Comparison of ENCODE assay signal across 25 mouse cellular contexts in the genomic region with DNA sequence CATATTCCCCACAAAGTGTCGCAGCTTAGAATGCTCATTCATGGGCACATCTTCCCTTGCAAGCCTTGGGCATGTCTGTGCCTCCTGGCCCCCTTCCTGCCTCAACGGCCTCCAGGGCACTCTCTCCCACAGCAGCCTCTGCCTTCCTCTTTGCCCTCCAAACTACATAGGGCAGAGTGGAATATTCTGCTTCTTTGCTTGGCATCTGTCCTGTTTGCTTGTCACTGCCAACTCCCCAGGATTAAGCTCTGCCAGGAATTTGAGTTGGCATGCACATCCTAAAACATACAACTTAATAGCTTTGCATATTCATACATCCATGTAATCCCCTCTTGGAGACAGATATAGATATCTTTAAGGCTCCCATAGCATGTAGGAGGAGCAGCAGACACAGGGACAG. TPM values are rescaled to one million over a fixed set of nuclear protein-coding genes. Genes with fewer than 3 reads are reported as not detected.
A peak's percentile ranks its signal among the peaks of the same experiment; 100 is the strongest.
DNase-seq lines count a peak whose midpoint lies in the region; ATAC-seq and TF ChIP-seq lines count a peak whose summit lies in the region.
"Had no signal": no experiment of that assay in that cellular context is flagged by ENCODE, and none has a peak within 500 bp of the region (broad histone marks: within the 10 kb centered on the region; RNA-seq: fewer than 3 reads in every experiment).

No protein-coding gene starts in this region.

- ATAC-seq in forebrain, embryonic 16.5 days, result peak; percentile 31; the same call in 1 of the 2 replicates
- no peak for ATAC-seq in forebrain, embryonic 11.5 days (replicated peaks; ENCODE audit: low FRiP score)
- ATAC-seq in heart, embryonic 12.5 days (ENCODE audit: insufficient number of reproducible peaks, low FRiP score), result no peak
- no peak for ATAC-seq in liver, embryonic 11.5 days (replicated peaks; ENCODE audit: low FRiP score)

- 59% methylated on average over 2 of the region's 2 CpGs for WGBS in forebrain, embryonic 16.5 days
- WGBS in forebrain, embryonic 11.5 days, result 73% methylated on average over 2 of the region's 2 CpGs
- 68% methylated on average over 2 of the region's 2 CpGs for WGBS in heart, embryonic 12.5 days
- 46% methylated on average over 2 of the region's 2 CpGs for WGBS in liver, adult 2 months
- 70% methylated on average over 2 of the region's 2 CpGs for WGBS in liver, embryonic 11.5 days

- peaks cover 21% of the 10 kb centered on the region for H3K4me1 ChIP-seq in forebrain, embryonic 16.5 days (replicated peaks; ENCODE audit: control insufficient read depth, insufficient read depth, low read length)
- peaks cover 6% of the 10 kb centered on the region; the same call in 1 of the 2 replicates for H3K4me1 ChIP-seq in forebrain, embryonic 11.5 days (replicated peaks; ENCODE audit: control insufficient read depth, insufficient read depth, low read length)
- peaks cover 9% of the 10 kb centered on the region; the same call in 1 of the 2 replicates for H3K4me1 ChIP-seq in heart, embryonic 12.5 days (replicated peaks)
- no peaks in the 10 kb centered on the region; the same call in 1 of the 2 replicates for H3K4me1 ChIP-seq in liver, adult 2 months (ENCODE audit: control insufficient read depth, insufficient read depth, low read length)
- H3K4me1 ChIP-seq in liver, embryonic 11.5 days (replicated peaks; ENCODE audit: control insufficient read depth, insufficient read depth, low read length), result no peaks in the 10 kb centered on the region; the same call in 1 of the 2 replicates

- peaks cover 45% of the 10 kb centered on the region for H3K27me3 ChIP-seq in forebrain, embryonic 16.5 days (replicated peaks; ENCODE audit: control insufficient read depth, insufficient read depth, low read length)
- peaks cover 35% of the 10 kb centered on the region for H3K27me3 ChIP-seq in forebrain, embryonic 11.5 days (ENCODE audit: control insufficient read depth, insufficient read depth, low read length)
- peaks cover 92% of the 10 kb centered on the region for H3K27me3 ChIP-seq in heart, embryonic 12.5 days (replicated peaks)
- H3K27me3 ChIP-seq in liver, adult 2 months (ENCODE audit: control insufficient read depth, insufficient read depth, low read length), result peaks cover 18% of the 10 kb centered on the region
- H3K27me3 ChIP-seq in liver, embryonic 11.5 days (replicated peaks; ENCODE audit: control insufficient read depth, insufficient read depth, low read length), result peaks cover 55% of the 10 kb centered on the region

- H3K27ac ChIP-seq in forebrain, embryonic 16.5 days (ENCODE audit: low read length), result no peak overlapping the region
- no peak overlapping the region for H3K27ac ChIP-seq in forebrain, embryonic 11.5 days (ENCODE audit: low read depth, low read length)
- H3K27ac ChIP-seq in heart, embryonic 12.5 days (ENCODE audit: poor library complexity, severe bottlenecking), result no peak overlapping the region
- H3K27ac ChIP-seq in liver, adult 2 months (replicated peaks; ENCODE audit: insufficient read depth, low read depth, low read length), result no peak overlapping the region
- H3K27ac ChIP-seq in liver, embryonic 11.5 days (ENCODE audit: low read depth, low read length), result no peak overlapping the region
- H3K27ac ChIP-seq: embryonic facial prominence, embryonic 10.5 days; forebrain, embryonic 12.5 days; hindbrain, embryonic 13.5 days; limb, embryonic 15.5 days; stomach, embryonic 15.5 days had no signal

- H3K36me3 ChIP-seq in forebrain, embryonic 16.5 days (ENCODE audit: control insufficient read depth, insufficient read depth), result no peaks in the 10 kb centered on the region
- no peaks in the 10 kb centered on the region for H3K36me3 ChIP-seq in forebrain, embryonic 11.5 days (ENCODE audit: control insufficient read depth, insufficient read depth, low read length)
- no peaks in the 10 kb centered on the region for H3K36me3 ChIP-seq in heart, embryonic 12.5 days
- no peaks in the 10 kb centered on the region for H3K36me3 ChIP-seq in liver, adult 2 months (ENCODE audit: control insufficient read depth, insufficient read depth, low read length)
- no peaks in the 10 kb centered on the region for H3K36me3 ChIP-seq in liver, embryonic 11.5 days (ENCODE audit: control insufficient read depth, insufficient read depth, low read length)
- H3K36me3 ChIP-seq: embryonic facial prominence, embryonic 10.5 days; forebrain, embryonic 12.5 days; hindbrain, embryonic 13.5 days; limb, embryonic 15.5 days; stomach, embryonic 15.5 days had no signal

- H3K4me2 ChIP-seq in forebrain, embryonic 16.5 days (ENCODE audit: low read length), result no peak overlapping the region
- no peak overlapping the region for H3K4me2 ChIP-seq in forebrain, embryonic 11.5 days (ENCODE audit: low read depth, low read length, severe bottlenecking)
- H3K4me2 ChIP-seq in heart, embryonic 12.5 days, result no peak overlapping the region
- no peak overlapping the region for H3K4me2 ChIP-seq in liver, embryonic 11.5 days
- H3K4me2 ChIP-seq: forebrain, embryonic 12.5 days; hindbrain, embryonic 13.5 days; limb, embryonic 15.5 days; stomach, embryonic 15.5 days had no signal

- H3K9me3 ChIP-seq in forebrain, embryonic 16.5 days (ENCODE audit: control insufficient read depth, low read length), result no peaks in the 10 kb centered on the region
- H3K9me3 ChIP-seq in forebrain, embryonic 11.5 days (ENCODE audit: control insufficient read depth, low read length), result no peaks in the 10 kb centered on the region
- H3K9me3 ChIP-seq in heart, embryonic 12.5 days (replicated peaks), result no peaks in the 10 kb centered on the region
- H3K9me3 ChIP-seq in liver, embryonic 11.5 days (ENCODE audit: control insufficient read depth, low read length), result no peaks in the 10 kb centered on the region
- H3K9me3 ChIP-seq: embryonic facial prominence, embryonic 10.5 days; forebrain, embryonic 12.5 days; hindbrain, embryonic 13.5 days; limb, embryonic 15.5 days; stomach, embryonic 15.5 days had no signal

- H3K79me2 ChIP-seq in liver, adult 2 months (ENCODE audit: control insufficient read depth, insufficient read depth, low read length), result no peaks in the 10 kb centered on the region

- no peak overlapping the region for H3K9ac ChIP-seq in forebrain, embryonic 16.5 days (replicated peaks; ENCODE audit: low read depth, low read length)
- no peak overlapping the region for H3K9ac ChIP-seq in forebrain, embryonic 11.5 days (ENCODE audit: low read length)
- no peak overlapping the region for H3K9ac ChIP-seq in heart, embryonic 12.5 days
- no peak overlapping the region for H3K9ac ChIP-seq in liver, adult 2 months (ENCODE audit: low read depth, low read length)
- no peak overlapping the region for H3K9ac ChIP-seq in liver, embryonic 11.5 days (ENCODE audit: low read depth, low read length)
- H3K9ac ChIP-seq: forebrain, embryonic 12.5 days; hindbrain, embryonic 13.5 days; limb, embryonic 15.5 days; stomach, embryonic 15.5 days had no signal

- TF ChIP-seq CTCF in liver, adult 2 months (IDR thresholded peaks at IDR 0.05; ENCODE audit: low read depth, low read length), result no peak

- no peak overlapping the region for H3K4me3 ChIP-seq in forebrain, embryonic 16.5 days (replicated peaks; ENCODE audit: low read length)
- no peak overlapping the region for H3K4me3 ChIP-seq in forebrain, embryonic 11.5 days (ENCODE audit: low read depth, low read length)
- no peak overlapping the region for H3K4me3 ChIP-seq in heart, embryonic 12.5 days
- no peak overlapping the region for H3K4me3 ChIP-seq in liver, adult 2 months (ENCODE audit: insufficient read depth, low read depth, low read length)
- H3K4me3 ChIP-seq in liver, embryonic 11.5 days (ENCODE audit: low read depth, low read length), result no peak overlapping the region
- H3K4me3 ChIP-seq: embryonic facial prominence, embryonic 10.5 days; forebrain, embryonic 12.5 days; hindbrain, embryonic 13.5 days; limb, embryonic 15.5 days; stomach, embryonic 15.5 days had no signal

- DNase-seq in forebrain, embryonic 11.5 days (ENCODE audit: low spot score), result no peak
- DNase-seq in heart, postnatal 4 days, result peak; percentile 23
- peak; percentile 38 for DNase-seq in liver, adult 2 months (ENCODE audit: extremely low read depth, low read depth, low spot score)
- DNase-seq in liver, embryonic 11.5 days (ENCODE audit: low spot score), result no peak
- peak; percentile 4 for DNase-seq in fat pad, adult 2 months (ENCODE audit: extremely low read depth, low read depth, low spot score)
- no peak for DNase-seq in spleen, postnatal 36 days (ENCODE audit: low spot score in 2 of 2)
- DNase-seq: adrenal gland, adult 8-10 months; cerebellum, adult 8-10 months; gastrocnemius, postnatal 14 days; kidney, adult 8-10 months; kidney, postnatal 36 days; left cerebral cortex, postnatal 4 days; lung, postnatal 4 days; midbrain, embryonic 14.5 days; retina, postnatal 1 day; right cerebral cortex, postnatal 25 days; thymus, adult 2 months had no signal

- no peak for TF ChIP-seq POLR2A in liver, adult 2 months (IDR thresholded peaks at IDR 0.05; ENCODE audit: extremely low read depth, insufficient read depth, low read length)

RNA-seq across cellular contexts. Expression of gene Adra1d, which starts 4.2 kb away (rescaled TPM):
- 0.10 TPM in 1 of 2 replicates, not detected in the other for polyA plus RNA-seq in forebrain, embryonic 16.5 days (2015; fragmentation: Nextera tagmentation; extraction: Ambion mirVana)
- polyA plus RNA-seq in forebrain, embryonic 11.5 days (2014; fragmentation: Nextera tagmentation; extraction: Ambion mirVana), result not detected in 2 replicates
- 1 to 10 TPM; 2.8 to 3.8 TPM for total RNA-seq in heart, postnatal 4 days (2021)
- 0.23 and 0.45 TPM in 2 replicates for polyA plus RNA-seq in heart, embryonic 12.5 days (2016; fragmentation: Nextera tagmentation; extraction: Ambion mirVana)
- total RNA-seq in liver, adult 2 months (2014; rRNA removed), result not detected in 2 replicates
- polyA plus RNA-seq in liver, adult 2 months (2012; rRNA removed), result 0.17 and 0.22 TPM in 2 replicates
- polyA plus RNA-seq in liver, embryonic 11.5 days (2014; fragmentation: Nextera tagmentation; extraction: Ambion mirVana), result 1.1 and 1.5 TPM in 2 replicates
- total RNA-seq: megakaryocyte-erythroid progenitor cell, adult 5-6 weeks had no signal
- polyA plus RNA-seq: embryonic facial prominence, embryonic 10.5 days; forebrain, embryonic 12.5 days; midbrain, embryonic 14.5 days had no signal

Comparison
In these comparisons a context has a peak if more than half of its experiments do, and no peak if none do; other contexts are left out.
1. DNase-seq: peak in heart, postnatal 4 days (single experiment), liver, adult 2 months (single experiment) and fat pad, adult 2 months (single experiment); none in forebrain, embryonic 11.5 days (single experiment), liver, embryonic 11.5 days (single experiment) and spleen, postnatal 36 days (0 of 2).